Mouse (Mus musculus): Measurements from ENCODE around the gene Eif3m. TPM values are rescaled to one million over a fixed set of nuclear protein-coding genes. Genes with fewer than 3 reads are reported as not detected.

Eif3m gene
- polyA plus RNA-seq, 1 experiment from 2014 or later = 194 TPM

DNA sequence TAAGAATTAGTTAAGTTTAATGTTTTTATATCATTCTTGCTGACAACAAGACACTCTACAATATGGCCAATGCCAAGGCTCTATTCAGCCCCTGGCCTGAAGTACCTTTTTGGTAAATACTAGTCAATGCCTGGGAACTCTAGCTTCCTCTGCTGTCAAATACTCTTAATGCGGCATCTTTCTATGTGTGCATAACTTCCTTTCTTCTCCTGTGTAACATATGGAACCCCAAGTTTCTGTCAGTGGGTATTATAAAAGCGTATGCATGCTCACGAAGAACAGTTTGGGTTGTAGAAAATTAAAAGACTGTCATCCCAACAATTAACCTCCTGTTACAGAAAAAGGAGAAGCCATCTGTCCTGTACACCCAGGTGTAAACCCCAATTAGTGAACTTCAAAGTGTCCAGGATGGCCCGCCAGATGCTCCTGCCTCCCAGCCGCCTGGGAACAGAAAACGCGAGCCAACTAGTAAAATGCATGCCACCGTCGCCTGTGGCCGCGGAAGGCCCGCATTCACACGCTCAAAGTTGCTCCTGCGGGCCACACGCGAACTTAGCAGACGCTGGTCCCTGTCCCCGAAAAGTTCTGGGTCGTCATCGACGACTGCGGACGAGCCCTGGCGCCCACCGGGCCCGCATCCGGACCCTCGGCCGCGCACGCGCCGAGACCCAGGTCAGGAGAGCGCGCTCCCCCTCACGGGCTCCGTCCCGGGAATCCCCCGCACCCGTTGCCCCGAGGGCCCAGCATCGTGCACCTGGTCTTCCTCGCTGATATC lies 501 bp downstream of the Eif3m start:
- Histone ChIP-seq H3K4me2 (peak overlapping the region; percentile 68), H3K4me1 (replicated peaks) (peaks cover 11% of the 10 kb centered on the region), H3K27ac (peak overlapping the region; percentile 73), H3K4me3 (peak overlapping the region; percentile 90), H3K36me3 (peaks cover 24% of the 10 kb centered on the region), H3K27me3 (no peaks in the 10 kb centered on the region), H3K9me3 (replicated peaks) (no peaks in the 10 kb centered on the region), H3K9ac (peak overlapping the region; percentile 88)
- under 1% methylated on average over 43 of the region's 43 CpGs for WGBS
- peak; percentile 50 for ATAC-seq (replicated peaks; ENCODE audit: insufficient number of reproducible peaks, insufficient read depth, low FRiP score, low read depth)

DNA sequence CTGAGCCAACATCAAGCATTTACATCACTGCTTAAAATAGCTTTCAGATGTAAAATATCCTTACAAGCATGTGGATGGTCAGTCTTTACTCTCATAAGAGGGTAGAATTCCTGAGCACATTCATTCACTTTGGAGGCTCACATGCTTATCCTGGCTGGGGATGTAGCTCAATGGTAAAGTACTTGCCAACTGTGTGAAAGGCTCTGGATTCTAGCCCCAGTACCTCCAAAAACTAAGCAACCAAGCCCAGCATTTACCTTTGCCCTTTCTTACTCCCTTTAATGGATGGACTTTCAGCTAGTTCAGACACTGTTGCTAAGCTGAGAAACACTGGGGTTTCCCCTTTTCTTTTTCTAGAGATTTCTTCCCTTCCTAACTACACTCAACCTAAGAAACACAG lies 9.6 kb downstream of the Eif3m start:
- no peak for ATAC-seq (replicated peaks; ENCODE audit: insufficient number of reproducible peaks, insufficient read depth, low FRiP score, low read depth)
- Histone ChIP-seq H3K4me3 (no peak overlapping the region), H3K27me3 (no peaks in the 10 kb centered on the region), H3K36me3 (peaks cover 82% of the 10 kb centered on the region), H3K9me3 (replicated peaks) (no peaks in the 10 kb centered on the region), H3K27ac (no peak overlapping the region), H3K4me1 (replicated peaks) (no peaks in the 10 kb centered on the region), H3K4me2 (no peak overlapping the region), H3K9ac (no peak overlapping the region)

DNA sequence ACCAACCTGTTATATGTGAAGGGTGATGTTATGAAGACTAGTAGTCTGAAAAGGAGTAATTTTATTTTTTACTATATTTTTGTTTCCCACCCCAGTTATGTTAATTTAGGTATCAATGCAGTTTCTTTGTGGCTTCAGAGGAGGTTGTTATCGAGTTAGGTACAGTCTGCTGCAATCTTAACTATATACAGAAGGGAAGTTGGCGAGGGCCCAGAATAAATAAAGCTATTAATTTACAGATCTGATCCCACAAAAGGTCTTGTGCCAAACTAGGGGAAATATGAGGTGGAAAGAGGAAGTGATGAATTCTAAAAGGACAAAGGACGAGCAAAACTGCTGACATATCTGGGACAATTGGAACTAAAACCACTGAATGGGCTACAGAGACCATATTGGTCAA lies 20.7 kb downstream of the Eif3m start:
- Histone ChIP-seq H3K9ac (no peak overlapping the region), H3K27me3 (no peaks in the 10 kb centered on the region), H3K9me3 (replicated peaks) (no peaks in the 10 kb centered on the region), H3K27ac (no peak overlapping the region), H3K4me1 (replicated peaks) (no peaks in the 10 kb centered on the region; the same call in 1 of the 2 replicates), H3K4me3 (no peak overlapping the region), H3K4me2 (no peak overlapping the region), H3K36me3 (peaks cover 13% of the 10 kb centered on the region)
- 67% methylated on average over 3 of the region's 3 CpGs for WGBS
- no peak for ATAC-seq (replicated peaks; ENCODE audit: insufficient number of reproducible peaks, insufficient read depth, low FRiP score, low read depth)

DNA sequence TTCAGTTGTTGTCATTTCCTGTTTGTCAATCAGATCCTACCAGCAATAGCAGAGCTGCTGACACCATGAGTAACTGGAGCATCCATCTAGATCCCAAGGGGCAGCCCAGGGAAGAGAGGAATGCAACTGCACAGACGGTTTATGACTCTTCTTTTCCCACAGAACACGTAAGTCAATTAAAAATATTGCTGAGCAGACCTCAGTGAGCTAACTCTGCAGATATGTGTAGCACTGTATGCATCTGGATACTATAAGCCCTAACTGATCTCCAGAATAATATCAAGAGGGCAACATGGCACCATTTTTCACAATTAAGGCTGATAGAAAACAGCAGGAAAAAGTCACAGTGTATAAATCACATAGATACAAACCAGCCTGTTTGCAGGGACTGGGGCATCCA lies 22.4 kb downstream of the Eif3m start:
- Histone ChIP-seq H3K4me3 (no peak overlapping the region), H3K4me2 (no peak overlapping the region), H3K9me3 (replicated peaks) (no peaks in the 10 kb centered on the region), H3K9ac (no peak overlapping the region), H3K27me3 (no peaks in the 10 kb centered on the region), H3K27ac (no peak overlapping the region), H3K4me1 (replicated peaks) (no peaks in the 10 kb centered on the region; the same call in 1 of the 2 replicates), H3K36me3 (peaks cover 10% of the 10 kb centered on the region)
- 60% methylated on average over 2 of the region's 2 CpGs for WGBS
- no peak for ATAC-seq (replicated peaks; ENCODE audit: insufficient number of reproducible peaks, insufficient read depth, low FRiP score, low read depth)

DNA sequence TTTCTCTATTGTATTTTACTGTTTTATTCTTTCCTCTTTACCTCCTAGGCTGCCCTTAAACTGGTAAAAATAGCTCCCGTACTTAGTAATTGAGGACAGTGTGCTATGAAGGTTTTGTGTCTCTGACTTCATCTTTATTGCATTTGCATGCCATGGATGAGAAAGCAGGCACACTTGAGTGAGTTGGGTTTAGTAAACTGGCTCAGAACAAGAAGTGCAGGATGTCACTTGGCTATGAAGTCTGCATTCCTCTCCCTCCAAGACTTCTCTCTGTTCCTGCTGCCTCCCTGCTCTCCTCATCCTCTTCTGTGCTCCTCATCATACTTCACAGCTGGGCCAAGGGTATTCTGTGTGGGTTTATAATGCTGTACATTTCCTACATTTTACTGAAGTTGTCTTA lies 27.9 kb downstream of the Eif3m start:
- Histone ChIP-seq H3K4me1 (replicated peaks) (no peaks in the 10 kb centered on the region; the same call in 1 of the 2 replicates), H3K36me3 (no peaks in the 10 kb centered on the region), H3K27me3 (no peaks in the 10 kb centered on the region), H3K9ac (no peak overlapping the region), H3K4me3 (no peak overlapping the region), H3K4me2 (no peak overlapping the region), H3K27ac (no peak overlapping the region), H3K9me3 (replicated peaks) (no peaks in the 10 kb centered on the region)
- 88% methylated on average over 1 of the region's 1 CpGs for WGBS
- ATAC-seq (replicated peaks; ENCODE audit: insufficient number of reproducible peaks, insufficient read depth, low FRiP score, low read depth) = no peak

DNA sequence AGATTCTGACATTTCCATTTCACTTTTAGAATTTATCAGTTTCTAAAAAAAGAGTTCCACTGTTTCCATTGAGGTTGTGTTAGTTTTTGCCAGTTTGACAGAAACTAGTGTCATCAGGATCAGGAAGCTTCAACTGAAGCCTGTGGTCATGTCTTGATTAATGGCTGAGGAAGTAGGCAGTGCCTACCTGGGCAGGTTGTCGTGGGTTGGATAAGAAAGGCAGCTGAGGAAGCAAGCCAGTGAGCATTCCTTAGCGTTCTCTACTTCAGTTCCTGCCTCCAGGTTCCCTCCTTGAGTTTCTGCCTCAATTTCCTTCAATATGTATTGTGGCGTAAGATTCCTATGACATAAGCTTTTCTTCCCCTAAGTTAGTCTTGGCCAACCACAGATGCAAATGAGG lies 31.1 kb downstream of the Eif3m start:
- 54% methylated on average over 3 of the region's 3 CpGs for WGBS
- Histone ChIP-seq H3K4me2 (no peak overlapping the region), H3K9me3 (replicated peaks) (no peaks in the 10 kb centered on the region)

DNA sequence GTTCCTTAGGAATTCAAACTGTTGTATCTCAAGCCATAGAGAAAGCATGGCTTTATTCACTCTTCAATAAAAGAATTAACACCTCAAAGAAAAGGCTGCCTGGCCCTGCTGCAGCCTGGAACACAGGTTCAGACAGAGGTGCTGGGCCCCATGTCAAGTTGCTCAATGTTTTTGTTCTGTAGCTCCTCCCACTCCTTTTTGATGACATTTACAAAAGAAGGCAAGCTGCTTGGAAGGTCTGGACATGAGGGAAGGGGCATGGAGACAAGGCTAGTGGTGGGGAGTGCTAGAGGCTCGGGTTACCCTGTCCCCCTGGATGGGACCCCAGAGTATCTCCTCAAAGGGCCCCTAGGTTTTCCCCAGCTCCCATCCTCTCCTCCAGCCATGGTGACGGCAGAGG lies 35.2 kb downstream of the Eif3m start:
- no peaks in the 10 kb centered on the region for H3K4me1 ChIP-seq (replicated peaks)
- ATAC-seq (replicated peaks; ENCODE audit: insufficient number of reproducible peaks, insufficient read depth, low FRiP score, low read depth) = no peak
- no peak overlapping the region for H3K9ac ChIP-seq
- no peaks in the 10 kb centered on the region for H3K9me3 ChIP-seq (replicated peaks)
- no peak overlapping the region for H3K4me2 ChIP-seq
- H3K4me3 ChIP-seq = no peak overlapping the region
- H3K36me3 ChIP-seq = no peaks in the 10 kb centered on the region
- H3K27me3 ChIP-seq = no peaks in the 10 kb centered on the region
- WGBS = 36% methylated on average over 2 of the region's 2 CpGs
- no peak overlapping the region for H3K27ac ChIP-seq

More for the DNA sequence above, 31.1 kb downstream of the Eif3m start:
- no peak overlapping the region for H3K9ac ChIP-seq
- H3K4me3 ChIP-seq = no peak overlapping the region
- no peaks in the 10 kb centered on the region for H3K4me1 ChIP-seq (replicated peaks)
- no peak overlapping the region for H3K27ac ChIP-seq
- no peak for ATAC-seq (replicated peaks; ENCODE audit: insufficient number of reproducible peaks, insufficient read depth, low FRiP score, low read depth)
- H3K36me3 ChIP-seq = no peaks in the 10 kb centered on the region
- H3K27me3 ChIP-seq = no peaks in the 10 kb centered on the region

DNA sequence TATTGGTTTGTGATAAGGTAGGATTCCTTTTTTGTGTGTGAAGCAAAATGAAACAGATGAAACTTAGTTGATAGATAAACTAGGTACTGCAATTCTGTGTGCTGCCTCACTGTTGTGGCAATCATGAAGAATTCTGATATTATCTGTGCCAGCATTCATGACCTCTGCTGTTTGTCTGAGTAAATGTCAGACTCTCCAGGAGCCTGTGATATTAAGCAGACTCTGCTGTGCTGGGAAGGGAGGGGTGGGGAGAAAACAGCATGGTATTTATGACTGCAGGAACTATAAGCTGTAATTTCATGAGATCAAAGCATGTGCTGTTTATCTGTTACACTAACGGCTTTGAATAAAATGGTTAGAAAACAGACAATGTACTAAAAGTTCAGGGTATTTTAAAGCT lies 52.4 kb downstream of the Eif3m start:
- peaks cover 2% of the 10 kb centered on the region; the same call in 1 of the 2 replicates for H3K4me1 ChIP-seq (replicated peaks)
- no peak overlapping the region for H3K27ac ChIP-seq
- no peaks in the 10 kb centered on the region for H3K9me3 ChIP-seq (replicated peaks)
- H3K27me3 ChIP-seq = no peaks in the 10 kb centered on the region
- no peak overlapping the region for H3K4me3 ChIP-seq
- H3K36me3 ChIP-seq = no peaks in the 10 kb centered on the region
- no peak overlapping the region for H3K4me2 ChIP-seq
- ATAC-seq (replicated peaks; ENCODE audit: insufficient number of reproducible peaks, insufficient read depth, low FRiP score, low read depth) = peak; percentile 87
- H3K9ac ChIP-seq = no peak overlapping the region
- 18% methylated on average over 1 of the region's 1 CpGs for WGBS

Other genes with a start within 250 kb of the Eif3m start
- gene Qser1, start 200.3 kb downstream of the Eif3m start, polyA plus RNA-seq (2015; fragmentation: Nextera tagmentation; extraction: Ambion mirVana) = 5.8 and 6.5 TPM in 2 replicates
- gene Prrg4, start 167.2 kb downstream of the Eif3m start, polyA plus RNA-seq (2015; fragmentation: Nextera tagmentation; extraction: Ambion mirVana) = 0.94 and 2.3 TPM in 2 replicates
- gene Ccdc73, start 149.3 kb downstream of the Eif3m start, polyA plus RNA-seq (2015; fragmentation: Nextera tagmentation; extraction: Ambion mirVana) = 5.1 and 9.0 TPM in 2 replicates
- gene Gm11060, start 74.9 kb upstream of the Eif3m start, polyA plus RNA-seq (2015; fragmentation: Nextera tagmentation; extraction: Ambion mirVana) = not detected in 2 replicates
- 21.9 and 23.5 TPM in 2 replicates for gene Wt1, start 109.4 kb upstream of the Eif3m start, polyA plus RNA-seq (2015; fragmentation: Nextera tagmentation; extraction: Ambion mirVana)
- gene Them7, start 207.2 kb upstream of the Eif3m start, polyA plus RNA-seq (2015; fragmentation: Nextera tagmentation; extraction: Ambion mirVana) = 0.72 and 0.87 TPM in 2 replicates